Mouse (Mus musculus) E14TG2a.4 (cell line): Measurements from ENCODE around the gene Cerk.

Experiments
- CTCF ChIP-seq: conservative IDR thresholded peaks from 2 replicates; pipeline ENCODE4 v1.5.1; 2014; ENCODE audit warnings: low read length
- NANOG ChIP-seq: IDR thresholded peaks from 2 replicates; pipeline ENCODE4 v1.6.1; 2014; ENCODE audit warnings: borderline replicate concordance, low read length, mixed read lengths
- POU5F1 ChIP-seq: IDR thresholded peaks from 2 replicates; pipeline ENCODE4 v1.6.1; 2014; ENCODE audit warnings: low read length, borderline replicate concordance

DNA sequence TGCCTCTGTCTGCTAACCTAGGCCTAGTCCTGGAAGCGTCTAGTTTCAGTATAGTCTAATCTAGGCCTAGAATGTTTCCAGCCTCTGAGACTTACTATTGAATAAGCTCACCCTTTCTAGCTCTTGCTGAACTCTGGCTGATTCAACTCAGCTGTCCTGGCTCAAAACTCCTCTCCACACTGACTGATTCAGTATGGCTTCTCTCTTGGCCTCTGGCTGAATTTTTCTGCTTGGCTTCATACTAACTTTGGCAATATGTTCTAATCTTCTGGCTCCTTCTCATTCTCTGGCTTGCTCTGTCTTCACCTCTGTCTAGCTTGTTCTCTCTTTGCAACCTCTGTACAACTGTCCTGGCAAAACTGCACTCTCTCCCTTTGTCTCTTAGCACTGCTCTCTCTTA, 92.7 kb downstream of the Cerk start:
- TF ChIP-seq CTCF (no peak), NANOG (no peak), POU5F1 (no peak)
